Mouse (Mus musculus) thymus, postnatal 14 days (tissue): ENCODE measurements around the gene Vsig2.

ENCODE experiments used
- DNase-seq: peaks from one replicate; pipeline ENCODE4 v3.0.0; 2021

Gene Vsig2

GRCm38 (mm10) chr9:37537658-37538250 is 1.3 kb upstream of the Vsig2 start:
- DNase-seq: no peak

DNA sequence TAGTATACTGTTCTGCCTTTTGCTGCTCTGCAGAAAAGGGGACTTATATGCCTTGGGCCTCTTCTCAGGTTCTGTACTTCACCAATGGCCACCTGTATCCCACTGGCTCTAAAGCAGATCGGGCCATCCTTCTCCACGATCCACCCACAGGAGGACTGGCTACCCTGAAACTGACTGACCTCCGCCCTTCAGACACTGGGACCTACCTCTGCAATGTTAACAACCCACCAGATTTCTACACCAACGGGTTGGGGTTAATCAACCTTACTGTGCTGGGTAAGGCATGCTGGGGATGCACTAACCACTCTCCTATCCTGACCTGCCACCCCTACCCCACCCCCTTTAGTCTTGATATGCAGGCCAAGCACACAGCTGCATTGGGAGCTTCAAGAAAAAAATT is 1.2 kb downstream of the Vsig2 start:
- no peak for DNase-seq

DNA sequence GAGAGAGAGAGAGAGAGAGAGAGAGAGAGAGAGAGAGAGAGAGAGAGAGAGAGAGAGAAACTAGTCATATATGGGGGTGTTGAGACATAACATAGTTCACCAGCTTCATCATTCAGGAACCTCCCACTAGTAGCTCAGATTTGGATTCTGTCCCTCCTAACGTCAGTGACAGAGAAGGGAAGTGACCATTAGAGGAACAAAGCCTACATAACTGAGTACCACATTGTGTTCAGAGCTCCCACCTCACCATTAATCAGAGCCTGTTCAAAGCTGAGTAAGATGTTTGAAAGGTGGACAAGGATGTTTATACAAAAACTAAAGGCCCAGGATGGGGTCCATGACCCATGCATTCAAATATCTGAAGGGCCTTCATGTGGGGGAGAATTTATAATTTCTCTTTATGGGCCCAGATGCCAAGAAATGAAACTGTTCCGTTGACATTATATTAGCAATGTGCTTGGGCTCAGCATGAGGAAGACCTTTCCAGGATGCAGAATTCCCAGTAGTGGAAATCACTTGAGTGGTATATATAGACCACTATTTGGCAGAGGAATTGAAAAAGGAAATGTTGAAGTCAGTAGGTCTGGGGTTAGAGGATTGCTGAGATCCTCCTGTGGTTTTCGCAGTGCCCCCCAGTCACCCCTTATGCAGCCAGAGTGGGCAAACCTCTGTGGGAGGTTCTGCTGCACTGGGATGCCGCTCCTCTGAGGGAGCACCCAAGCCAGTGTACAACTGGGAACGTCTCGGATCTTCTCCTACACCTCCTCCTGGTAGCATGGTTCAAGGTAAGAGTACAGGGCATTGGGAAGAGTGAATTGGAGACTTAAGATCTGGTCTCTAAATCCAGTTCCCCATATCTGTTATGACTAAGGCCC is 1.9 kb downstream of the Vsig2 start:
- no peak for DNase-seq

GRCm38 (mm10) chr9:37541851-37542642 is 3.0 kb downstream of the Vsig2 start:
- no peak for DNase-seq

- no peak for DNase-seq
These were observed 4.9 kb downstream of the Vsig2 start for GRCm38 (mm10) chr9:37543869-37544440.

DNA sequence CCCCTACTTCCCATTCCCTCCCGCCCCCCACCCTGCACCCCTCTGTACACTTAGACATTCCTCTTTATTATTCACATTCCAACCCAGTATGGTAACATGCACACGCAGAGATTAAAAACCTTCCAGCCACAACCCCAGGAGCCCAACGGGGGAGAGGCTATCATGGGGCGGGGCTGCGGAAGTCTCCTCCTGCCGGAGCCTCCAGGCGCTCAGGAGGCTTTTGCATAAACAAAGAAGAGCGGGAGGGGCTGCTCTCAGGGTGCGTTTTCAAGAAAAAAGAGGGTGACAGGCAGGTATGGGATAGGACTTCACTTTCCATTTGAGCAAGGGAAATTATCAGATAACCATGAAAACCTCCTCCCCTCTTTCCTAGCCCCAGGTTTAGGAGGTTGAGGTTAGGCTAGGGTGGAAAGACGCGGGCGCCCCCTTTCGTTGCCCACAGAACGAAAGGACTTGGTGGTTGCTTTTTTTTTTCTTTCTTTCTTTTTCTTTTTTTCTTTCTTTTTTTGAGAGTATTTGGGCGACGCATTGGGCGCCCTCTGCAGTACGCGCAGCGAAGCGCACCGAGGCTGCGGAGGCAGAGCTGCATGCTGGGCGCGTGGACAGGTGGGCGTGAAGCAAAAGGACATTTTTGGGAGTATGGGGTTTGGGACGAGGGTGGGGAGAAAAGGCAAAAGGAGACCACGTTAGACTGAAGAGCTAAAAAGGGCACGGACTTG is 5.6 kb downstream of the Vsig2 start:
- DNase-seq: peak; percentile 74

- no peak for DNase-seq
These were observed 6.1 kb downstream of the Vsig2 start for GRCm38 (mm10) chr9:37545166-37545610.

GRCm38 (mm10) chr9:37545847-37546452 is 6.9 kb downstream of the Vsig2 start:
- DNase-seq: peak; percentile 8

DNA sequence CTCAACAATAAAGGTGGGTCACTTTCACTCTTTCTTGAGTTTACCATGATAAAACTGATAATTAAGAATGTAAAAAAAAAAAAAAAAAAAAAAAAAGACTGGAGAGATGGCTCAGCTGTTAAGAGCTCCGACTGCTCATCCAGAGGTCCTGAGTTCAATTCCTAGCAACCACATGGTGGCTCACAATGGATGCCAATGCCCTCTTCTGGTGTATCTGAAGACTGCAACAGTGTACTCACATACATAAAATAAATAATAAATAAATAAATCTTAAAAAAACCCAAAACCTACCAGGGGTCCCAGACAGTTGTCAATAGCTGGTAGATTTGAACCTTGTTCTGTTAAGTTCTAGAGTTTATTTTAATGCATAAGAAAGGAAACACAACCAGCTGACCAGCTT is 7.8 kb downstream of the Vsig2 start:
- DNase-seq: no peak

DNA sequence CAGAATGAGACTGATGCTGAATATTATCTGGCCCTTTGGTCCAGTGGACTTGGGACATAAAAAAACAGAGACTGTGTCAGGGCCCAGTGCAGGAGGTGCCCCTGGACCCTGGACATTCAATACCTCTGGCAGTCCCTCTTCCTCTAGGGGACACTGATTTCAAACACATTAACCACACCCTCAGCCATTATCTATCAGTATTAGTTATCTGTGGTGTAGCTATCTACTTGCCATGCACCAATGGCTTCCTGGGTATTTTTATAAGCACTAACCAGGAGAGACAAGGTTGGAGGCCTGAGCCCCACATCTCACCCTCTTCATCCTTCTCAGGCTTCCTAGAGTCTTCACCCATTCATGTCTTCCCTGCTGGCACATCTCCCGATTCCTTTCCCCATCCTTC is 11.4 kb downstream of the Vsig2 start:
- DNase-seq: no peak

GRCm38 (mm10) chr9:37551751-37552531 is 12.9 kb downstream of the Vsig2 start:
- no peak for DNase-seq

- DNase-seq: peak; percentile 74
These were observed 13.7 kb downstream of the Vsig2 start, which contains the start of gene Nrgn for GRCm38 (mm10) chr9:37552536-37553293. TSS of gene Nrgn (minus strand) at chr9:37552904.

DNA sequence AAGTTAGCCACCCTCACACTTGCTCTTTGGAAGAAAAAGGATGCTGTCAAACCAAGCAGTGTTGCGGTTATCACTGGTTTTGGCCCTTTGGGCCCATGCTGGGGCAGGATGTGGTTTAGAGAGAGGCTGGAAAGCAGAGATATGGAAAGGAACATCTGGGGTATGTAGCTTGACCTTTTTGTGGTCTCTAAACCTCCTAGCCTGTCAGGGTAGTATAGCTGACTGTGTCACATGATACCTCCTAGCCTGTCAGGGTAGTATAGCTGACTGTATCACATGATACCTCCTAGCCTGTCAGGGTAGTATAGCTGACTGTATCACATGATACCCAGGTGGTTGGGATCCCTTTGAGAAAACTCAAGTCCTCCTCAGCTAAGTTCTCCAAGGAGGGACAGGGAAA is 15.2 kb downstream of the Vsig2 start:
- no peak for DNase-seq

GRCm38 (mm10) chr9:37554838-37555748 is 16.0 kb downstream of the Vsig2 start, which contains the start of gene Siae:
TSS of gene Siae (plus strand) at chr9:37555698.
- DNase-seq: no peak

GRCm38 (mm10) chr9:37556366-37556765 is 17.3 kb downstream of the Vsig2 start:
- no peak for DNase-seq

GRCm38 (mm10) chr9:37560617-37561016 is 21.6 kb downstream of the Vsig2 start:
- no peak for DNase-seq

DNA sequence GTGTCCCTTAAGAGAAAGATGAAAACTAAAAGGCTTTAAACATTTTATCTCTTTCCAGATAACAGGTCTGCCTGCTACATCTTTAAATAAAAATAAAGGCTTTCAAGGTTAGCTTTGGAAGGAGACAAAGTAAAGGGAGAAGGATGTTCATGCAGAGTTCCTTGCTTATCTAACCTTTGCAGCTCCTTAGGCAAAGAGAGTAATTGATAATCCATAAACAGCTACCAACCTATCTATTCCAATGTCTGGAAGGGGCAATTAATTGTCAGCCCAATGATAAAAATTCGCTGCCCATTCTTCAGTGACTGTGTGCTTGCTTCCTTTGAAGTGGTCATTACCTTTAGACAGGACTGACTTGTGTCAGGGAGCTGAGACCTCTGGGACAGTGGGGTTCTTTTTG is 24.8 kb downstream of the Vsig2 start:
- DNase-seq: no peak

DNA sequence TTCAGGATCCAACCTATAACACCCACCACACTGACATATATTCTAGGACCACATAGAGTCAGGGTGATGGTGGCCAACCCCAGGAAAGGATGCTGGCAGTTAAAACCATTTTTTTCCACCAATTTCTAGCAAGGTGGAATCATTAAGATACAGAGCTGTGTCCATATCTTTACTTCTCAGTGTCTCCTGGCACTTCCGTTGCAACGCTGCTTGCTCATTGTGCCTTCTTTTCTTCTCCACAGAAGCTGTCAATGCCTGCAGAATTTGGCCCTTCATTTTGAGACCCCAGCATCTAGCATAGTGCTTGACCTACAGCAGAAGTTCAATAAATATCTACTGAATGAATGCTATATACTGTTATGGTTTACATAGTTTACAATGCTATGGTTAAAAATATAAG is 28.0 kb downstream of the Vsig2 start:
- DNase-seq: no peak

- DNase-seq: no peak
These were observed 28.4 kb downstream of the Vsig2 start for GRCm38 (mm10) chr9:37567454-37567853.
